Mouse (Mus musculus) liver, postnatal 0 days (tissue): ENCODE data around the gene Macrod2.

ENCODE experiments used
- CTCF ChIP-seq: sonication (generic); IDR thresholded peaks from 2 replicates; pipeline ENCODE4 v1.5.1; 2016; ENCODE audit warnings: antibody characterized with exemption, low read depth
- EP300 ChIP-seq: IDR thresholded peaks from 2 replicates; pipeline ENCODE4 v1.6.1; 2016; ENCODE audit warnings: antibody characterized with exemption, low read depth, mild to moderate bottlenecking

GRCm38 (mm10) chr2:140740511-140740910 lies 345.4 kb downstream of the Macrod2 start:
- no peak for TF ChIP-seq CTCF
- TF ChIP-seq EP300: no peak
